Mouse (Mus musculus) midbrain, embryonic 10.5 days (tissue): Measurements from ENCODE around the gene Zbtb18. TPM values are rescaled to one million over a fixed set of nuclear protein-coding genes. Genes with fewer than 3 reads are reported as not detected.

Source experiments
- DNase-seq: peaks from one replicate; pipeline ENCODE4 v3.0.0-alpha.2; 2017; ENCODE audit warnings: low spot score
- H3K27ac ChIP-seq: fragments of 300-500 bp; sonication (generic); replicated peaks from 2 replicates; pipeline ENCODE4 v1.5.1; 2016; ENCODE audit warnings: mild to moderate bottlenecking
- H3K27me3 ChIP-seq: fragments of 300-500 bp; sonication (generic); 2 replicates; pipeline ENCODE4 v1.6.1; 2016; ENCODE audit warnings: low read depth, mild to moderate bottlenecking; ENCODE audit not compliant: poor library complexity, severe bottlenecking
- H3K36me3 ChIP-seq: fragments of 300-500 bp; sonication (generic); 2 replicates; pipeline ENCODE4 v1.6.1; 2016; ENCODE audit warnings: mild to moderate bottlenecking, moderate library complexity
- H3K4me1 ChIP-seq: fragments of 300-500 bp; sonication (generic); 2 replicates; pipeline ENCODE4 v1.6.1; 2016
- H3K4me3 ChIP-seq: fragments of 300-500 bp; sonication (generic); 2 replicates; pipeline ENCODE4 v1.5.1; 2016; ENCODE audit warnings: mild to moderate bottlenecking, moderate library complexity
- H3K9me3 ChIP-seq: fragments of 300-500 bp; sonication (generic); replicated peaks from 2 replicates; pipeline ENCODE4 v1.6.1; 2016; ENCODE audit warnings: mild to moderate bottlenecking
- WGBS: fragments of 180-500 bp; shearing (Covaris S2); methylation state at CpG from one replicate; pipeline ENCODE4 v1.1.7; 2016; 5-methylcytosine and 5-hydroxymethylcytosine counted together
- polyA plus RNA-seq: library from polyadenylated mRNA; unstranded; fragments of >200 nt; fragmentation: Nextera tagmentation; extraction: Ambion mirVana; gene quantifications from 2 replicates; pipeline ENCODE4 v1.2.1, GENCODE M21; 2016

The Zbtb18 gene
- polyA plus RNA-seq, 1 experiment from 2014 or later, result 5.1 TPM

GRCm38 (mm10) chr1:177440981-177441491 lies 1.1 kb upstream of the Zbtb18 start:
- H3K9me3 ChIP-seq, result no peaks in the 10 kb centered on the region
- peaks cover 45% of the 10 kb centered on the region for H3K4me1 ChIP-seq
- DNase-seq, result no peak
- H3K4me3 ChIP-seq, result peak overlapping the region; percentile 97
- no peaks in the 10 kb centered on the region for H3K27me3 ChIP-seq
- H3K27ac ChIP-seq, result peak overlapping the region; percentile 99
- under 1% methylated on average over 6 of the region's 6 CpGs for WGBS
- no peaks in the 10 kb centered on the region for H3K36me3 ChIP-seq

- WGBS, result under 1% methylated on average over 85 of the region's 87 CpGs
- no peaks in the 10 kb centered on the region for H3K9me3 ChIP-seq
- no peaks in the 10 kb centered on the region for H3K27me3 ChIP-seq
- DNase-seq, result peak; percentile 98
- peak overlapping the region; percentile 97 for H3K4me3 ChIP-seq
- H3K27ac ChIP-seq, result peak overlapping the region; percentile 99
- H3K36me3 ChIP-seq, result no peaks in the 10 kb centered on the region
- peaks cover 52% of the 10 kb centered on the region for H3K4me1 ChIP-seq
These were observed 507 bp upstream of the Zbtb18 start for GRCm38 (mm10) chr1:177441492-177442195.

- H3K27ac ChIP-seq, result peak overlapping the region; percentile 99
- H3K9me3 ChIP-seq, result no peaks in the 10 kb centered on the region
- H3K4me3 ChIP-seq, result peak overlapping the region; percentile 97
- H3K27me3 ChIP-seq, result no peaks in the 10 kb centered on the region
- H3K4me1 ChIP-seq, result peaks cover 60% of the 10 kb centered on the region
- DNase-seq, result peak; percentile 50
- 1% methylated on average over 57 of the region's 62 CpGs for WGBS
- peaks cover 11% of the 10 kb centered on the region for H3K36me3 ChIP-seq
These were observed 921 bp downstream of the Zbtb18 start for GRCm38 (mm10) chr1:177442821-177443723.

GRCm38 (mm10) chr1:177443724-177444482 lies 1.8 kb downstream of the Zbtb18 start:
- Histone ChIP-seq H3K4me1 (peaks cover 67% of the 10 kb centered on the region), H3K27me3 (no peaks in the 10 kb centered on the region), H3K4me3 (peak overlapping the region; percentile 97), H3K36me3 (peaks cover 18% of the 10 kb centered on the region), H3K27ac (peak overlapping the region; percentile 99), H3K9me3 (no peaks in the 10 kb centered on the region)
- WGBS, result 31% methylated on average over 9 of the region's 9 CpGs
- no peak for DNase-seq

GRCm38 (mm10) chr1:177444483-177444810 lies 2.3 kb downstream of the Zbtb18 start:
- Histone ChIP-seq H3K4me3 (peak overlapping the region; percentile 97), H3K36me3 (peaks cover 22% of the 10 kb centered on the region), H3K9me3 (no peaks in the 10 kb centered on the region), H3K27me3 (no peaks in the 10 kb centered on the region), H3K27ac (peak overlapping the region; percentile 99), H3K4me1 (peaks cover 70% of the 10 kb centered on the region)
- no peak for DNase-seq
- 5% methylated on average over 3 of the region's 3 CpGs for WGBS

- WGBS, result 21% methylated on average over 5 of the region's 5 CpGs
- no peaks in the 10 kb centered on the region for H3K9me3 ChIP-seq
- H3K36me3 ChIP-seq, result peaks cover 22% of the 10 kb centered on the region
- H3K4me1 ChIP-seq, result peaks cover 70% of the 10 kb centered on the region
- no peak for DNase-seq
- H3K4me3 ChIP-seq, result peak overlapping the region; percentile 97
- H3K27ac ChIP-seq, result peak overlapping the region; percentile 99
- no peaks in the 10 kb centered on the region for H3K27me3 ChIP-seq
These were observed 2.8 kb downstream of the Zbtb18 start for GRCm38 (mm10) chr1:177444941-177445340.

GRCm38 (mm10) chr1:177445461-177446130 lies 3.4 kb downstream of the Zbtb18 start:
- peaks cover 22% of the 10 kb centered on the region for H3K36me3 ChIP-seq
- WGBS, result 30% methylated on average over 7 of the region's 7 CpGs
- peaks cover 66% of the 10 kb centered on the region for H3K4me1 ChIP-seq
- peak overlapping the region; percentile 97 for H3K4me3 ChIP-seq
- H3K27me3 ChIP-seq, result no peaks in the 10 kb centered on the region
- H3K9me3 ChIP-seq, result no peaks in the 10 kb centered on the region
- peak overlapping the region; percentile 99 for H3K27ac ChIP-seq
- no peak for DNase-seq

GRCm38 (mm10) chr1:177447086-177447485 lies 4.9 kb downstream of the Zbtb18 start:
- Histone ChIP-seq H3K27ac (peak overlapping the region; percentile 99), H3K27me3 (no peaks in the 10 kb centered on the region), H3K4me1 (peaks cover 78% of the 10 kb centered on the region), H3K4me3 (peak overlapping the region; percentile 97), H3K36me3 (peaks cover 24% of the 10 kb centered on the region), H3K9me3 (no peaks in the 10 kb centered on the region)
- DNase-seq, result peak; percentile 47
- 21% methylated on average over 9 of the region's 9 CpGs for WGBS

GRCm38 (mm10) chr1:177447541-177448111 lies 5.5 kb downstream of the Zbtb18 start:
- Histone ChIP-seq H3K27ac (peak overlapping the region; percentile 99), H3K27me3 (no peaks in the 10 kb centered on the region), H3K36me3 (peaks cover 24% of the 10 kb centered on the region), H3K9me3 (no peaks in the 10 kb centered on the region), H3K4me1 (peaks cover 83% of the 10 kb centered on the region), H3K4me3 (peak overlapping the region; percentile 97)
- WGBS, result 46% methylated on average over 12 of the region's 12 CpGs
- DNase-seq, result peak; percentile 64

GRCm38 (mm10) chr1:177448121-177448561 lies 6.0 kb downstream of the Zbtb18 start:
- WGBS, result 91% methylated on average over 25 of the region's 25 CpGs
- Histone ChIP-seq H3K27me3 (no peaks in the 10 kb centered on the region), H3K4me3 (peak overlapping the region; percentile 97), H3K36me3 (peaks cover 24% of the 10 kb centered on the region), H3K27ac (peak overlapping the region; percentile 99), H3K9me3 (no peaks in the 10 kb centered on the region), H3K4me1 (peaks cover 88% of the 10 kb centered on the region)
- DNase-seq, result no peak

- Histone ChIP-seq H3K27me3 (no peaks in the 10 kb centered on the region), H3K4me1 (peaks cover 90% of the 10 kb centered on the region), H3K9me3 (no peaks in the 10 kb centered on the region), H3K27ac (peak overlapping the region; percentile 39; the same call in 1 of the 2 replicates), H3K36me3 (peaks cover 24% of the 10 kb centered on the region), H3K4me3 (peak overlapping the region; percentile 47)
- no peak for DNase-seq
- WGBS, result 23% methylated on average over 2 of the region's 2 CpGs
These were observed 6.8 kb downstream of the Zbtb18 start for GRCm38 (mm10) chr1:177448921-177449320.
